Mouse (Mus musculus) naive thymus-derived CD4-positive, alpha-beta T cell, adult 2 months (primary cell): Measurements from ENCODE around the gene Ttc39d.
"Not testable (repeated sequence)": the region's sequence is repeated elsewhere in the genome, so short reads cannot be mapped to it uniquely, and the experiment has no call there.

ENCODE experiments used
- DNase-seq: peaks from one replicate; pipeline ENCODE4 v3.0.0-alpha.2; 2011; ENCODE audit warnings: low read depth

The Ttc39d gene

GRCm38 (mm10) chr17:80206671-80207581 is at the start of gene Ttc39d, which contains the start of gene Srsf7:
Gene Ttc39d, plus strand, starts transcription at chr17:80207460.
Gene Srsf7, minus strand, starts transcription at chr17:80207307.
- DNase-seq: peak; percentile 98

- DNase-seq: no peak
Measured at GRCm38 (mm10) chr17:80157489-80157888, 49.8 kb upstream of the Ttc39d start.

GRCm38 (mm10) chr17:80160454-80160853 is 46.8 kb upstream of the Ttc39d start:
- DNase-seq: no peak

DNA sequence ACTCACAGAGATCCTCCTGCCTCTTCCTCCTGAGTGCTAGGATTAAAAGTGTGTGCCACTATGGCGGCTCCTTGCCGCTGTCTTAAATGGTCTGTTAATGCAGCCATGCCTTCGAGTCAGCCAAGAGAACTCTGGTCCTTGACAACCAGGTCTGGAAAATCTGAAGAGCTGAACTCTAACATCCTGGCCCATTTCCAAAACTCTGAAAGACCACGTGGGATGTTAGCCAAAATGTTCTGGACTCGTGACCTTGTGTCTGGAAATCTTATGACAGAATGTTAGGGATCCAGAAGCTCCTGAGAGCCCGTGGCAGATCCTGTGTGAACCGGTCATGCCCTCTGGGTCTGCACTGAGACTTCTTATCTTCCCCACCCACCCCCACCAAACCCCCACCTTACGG is 43.3 kb upstream of the Ttc39d start:
- DNase-seq: no peak

- DNase-seq: no peak
Measured at GRCm38 (mm10) chr17:80165741-80166140, 41.5 kb upstream of the Ttc39d start.

GRCm38 (mm10) chr17:80166346-80166745 is 40.9 kb upstream of the Ttc39d start:
- DNase-seq: no peak

GRCm38 (mm10) chr17:80167436-80167835 is 39.8 kb upstream of the Ttc39d start:
- no peak for DNase-seq

GRCm38 (mm10) chr17:80167851-80168251 is 39.4 kb upstream of the Ttc39d start:
- DNase-seq: no peak

GRCm38 (mm10) chr17:80168425-80169182 is 38.7 kb upstream of the Ttc39d start:
- DNase-seq: no peak

DNA sequence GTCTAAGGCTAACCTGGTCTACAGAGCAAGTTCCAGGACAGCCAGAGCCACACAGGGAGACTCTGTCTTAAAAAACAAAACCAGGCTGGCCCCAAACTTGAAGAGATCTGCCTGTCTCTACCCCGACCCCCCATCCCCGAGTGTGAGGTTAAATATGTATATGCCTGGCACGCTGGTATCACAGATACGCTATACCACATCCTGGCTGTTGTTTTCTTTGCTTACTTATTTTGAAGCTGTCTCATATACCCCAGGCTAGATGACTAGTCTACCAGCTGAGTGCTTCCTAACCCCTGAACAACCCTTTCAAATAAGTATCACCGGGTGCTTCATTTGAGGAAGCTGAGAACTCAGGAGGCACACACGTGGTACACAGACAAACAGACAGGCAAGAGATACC is 37.5 kb upstream of the Ttc39d start:
- peak; percentile 52 for DNase-seq

DNA sequence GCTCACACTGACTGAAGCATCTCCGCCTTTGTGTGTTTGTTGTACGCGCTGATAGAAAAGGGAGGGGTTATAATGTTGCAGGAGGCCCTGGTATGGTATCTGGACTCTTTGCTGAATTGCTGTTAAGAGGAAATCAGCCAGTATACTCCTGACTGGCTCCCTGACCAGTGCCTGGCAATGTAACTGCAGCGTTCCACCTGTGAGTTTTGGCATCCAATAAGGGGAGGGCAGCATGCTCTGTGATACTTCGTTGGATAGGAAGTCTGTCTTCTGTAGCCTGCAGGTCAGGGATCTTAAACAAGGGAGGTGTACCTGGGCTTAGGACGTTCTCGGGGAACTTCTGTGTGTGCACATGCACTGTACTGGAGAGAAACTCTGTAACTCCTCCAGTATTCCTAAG is 36.3 kb upstream of the Ttc39d start:
- no peak for DNase-seq

- no peak for DNase-seq
Measured at GRCm38 (mm10) chr17:80171948-80172347, 35.3 kb upstream of the Ttc39d start.

- DNase-seq: no peak
Measured at GRCm38 (mm10) chr17:80172761-80173160, 34.5 kb upstream of the Ttc39d start.

DNA sequence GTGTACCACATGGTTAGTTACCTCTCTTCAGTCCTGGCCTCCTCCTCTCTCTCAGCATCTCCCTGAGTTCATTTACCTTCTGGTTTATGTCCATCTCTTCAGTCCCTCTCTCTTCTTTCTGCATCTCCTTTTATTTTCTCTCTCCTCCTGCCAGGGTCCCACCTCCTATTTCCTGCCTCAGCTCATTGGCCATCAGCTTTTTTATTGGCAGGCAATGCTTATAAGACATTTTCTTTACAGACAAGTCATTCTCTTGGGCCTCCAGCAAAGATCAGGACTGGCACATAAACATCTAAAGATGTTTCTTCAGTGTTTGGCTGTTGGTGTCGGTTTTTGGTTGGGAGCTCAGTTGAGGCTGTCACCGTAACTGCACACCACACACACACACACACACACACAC is 33.6 kb upstream of the Ttc39d start:
- DNase-seq: no peak

- DNase-seq: peak; percentile 60
Measured at GRCm38 (mm10) chr17:80174146-80174545, 33.1 kb upstream of the Ttc39d start.

DNA sequence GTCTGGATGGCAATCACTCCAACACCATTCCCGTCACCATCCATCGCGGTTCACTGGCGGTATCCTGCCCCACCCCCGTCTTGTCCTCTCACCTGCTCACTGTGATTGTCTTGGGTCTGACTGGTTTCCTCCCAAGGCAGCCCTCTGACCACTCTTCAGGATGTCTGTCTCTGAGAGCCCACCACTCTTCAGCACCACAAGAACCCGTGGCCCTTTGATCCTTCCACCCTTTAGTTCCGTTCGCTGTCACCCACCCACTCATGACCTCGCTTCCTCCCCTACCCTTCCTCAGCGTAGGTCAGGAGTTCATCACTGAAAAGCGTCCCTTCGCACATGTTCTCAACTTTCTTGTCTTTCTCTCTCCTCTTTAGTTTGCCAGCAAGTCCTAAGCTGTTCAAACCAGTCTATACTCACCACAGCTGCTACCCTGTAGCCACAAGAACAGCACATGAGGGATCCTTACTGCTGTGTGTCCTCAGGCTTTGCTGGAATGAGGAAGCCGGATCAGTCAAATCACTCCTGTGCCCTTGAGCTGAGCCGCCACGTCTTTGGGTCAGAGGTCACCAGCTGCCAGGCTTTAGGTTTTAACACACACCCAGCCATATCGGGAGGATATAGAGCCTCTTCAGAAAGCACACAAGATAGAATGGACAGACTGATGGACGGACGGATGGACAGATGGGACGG is 32.4 kb upstream of the Ttc39d start:
- peak; percentile 64 for DNase-seq

GRCm38 (mm10) chr17:80175386-80175739 is 31.9 kb upstream of the Ttc39d start:
- peak; percentile 63 for DNase-seq

DNA sequence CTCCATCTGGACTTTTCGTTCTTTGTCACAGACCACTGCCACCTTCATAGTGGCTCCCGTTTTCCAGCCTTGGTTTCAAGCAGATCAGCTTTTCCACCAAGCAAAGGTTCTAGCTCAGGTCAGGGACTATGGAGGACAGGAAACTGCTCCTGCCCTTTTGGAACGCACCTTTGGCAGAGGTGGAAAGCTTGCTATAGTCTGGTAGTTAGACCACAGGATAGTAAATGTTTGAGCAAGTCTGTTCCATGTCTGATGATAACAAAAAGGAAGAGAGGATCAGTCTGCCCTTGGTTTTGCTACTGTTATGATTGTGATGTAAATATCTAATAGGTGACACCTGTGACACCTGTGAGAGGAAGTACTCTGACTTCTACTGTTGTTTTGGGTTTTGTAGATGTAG is 31.3 kb upstream of the Ttc39d start:
- DNase-seq: no peak

DNA sequence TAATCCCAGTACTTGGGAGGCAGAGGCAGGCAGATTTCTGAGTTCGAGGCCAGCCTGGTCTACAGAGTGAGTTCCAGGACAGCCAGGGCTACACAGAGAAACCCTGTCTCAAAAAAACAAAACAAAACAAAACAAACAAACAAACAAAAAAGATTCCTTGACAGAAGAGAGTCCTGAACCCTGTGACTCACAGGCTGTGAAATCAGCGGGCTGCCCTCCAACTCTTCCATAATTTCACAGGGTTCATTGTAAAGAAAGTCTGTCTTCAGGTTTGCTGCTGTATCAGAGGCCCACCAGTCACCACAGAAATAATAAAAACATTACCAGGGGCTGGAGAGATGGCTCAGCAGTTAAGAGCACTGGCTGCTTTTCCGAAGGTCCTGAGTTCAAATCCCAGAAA is 28.4 kb upstream of the Ttc39d start:
- not testable (repeated sequence) for DNase-seq

GRCm38 (mm10) chr17:80179959-80180358 is 27.3 kb upstream of the Ttc39d start:
- DNase-seq: peak; percentile 84

GRCm38 (mm10) chr17:80180468-80180867 is 26.8 kb upstream of the Ttc39d start:
- DNase-seq: no peak

- no peak for DNase-seq
Measured at GRCm38 (mm10) chr17:80183615-80184014, 23.6 kb upstream of the Ttc39d start.

- peak; percentile 70 for DNase-seq
Measured at GRCm38 (mm10) chr17:80193075-80193474, 14.2 kb upstream of the Ttc39d start.
